Mouse (Mus musculus) cerebellum, postnatal 4 days (tissue): ENCODE measurements around the gene Tmem125.
"Not testable (repeated sequence)": the region's sequence is repeated elsewhere in the genome, so short reads cannot be mapped to it uniquely, and the experiment has no call there.

ENCODE experiments used
- DNase-seq, 2 experiments: peaks; one replicate each; pipeline ENCODE4 v3.0.0; 2022; ENCODE audit warnings: low spot score in 2 of 2, mixed read lengths in 1 of 2

Gene Tmem125

DNA sequence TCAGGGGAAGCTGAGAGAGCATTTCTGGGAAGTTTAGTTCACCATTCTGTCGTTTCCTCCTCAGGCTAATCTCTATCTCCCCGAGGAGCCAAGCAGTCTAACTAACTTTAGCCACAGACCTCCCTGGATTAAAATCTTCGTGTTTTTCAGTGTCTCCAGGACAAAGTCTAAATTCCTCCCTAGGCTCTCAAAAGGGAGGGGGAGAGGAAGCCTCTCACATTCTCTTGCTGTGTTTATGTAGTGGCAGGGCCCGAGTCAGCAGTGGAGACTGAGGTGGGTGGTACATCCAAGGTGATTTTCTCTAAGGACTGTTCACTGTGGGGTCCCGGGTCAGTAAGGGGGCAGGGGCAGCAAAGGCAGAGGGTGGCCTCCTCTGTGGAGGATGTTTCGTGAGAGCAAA is 6.0 kb downstream of the Tmem125 start:
- DNase-seq, result no peak

DNA sequence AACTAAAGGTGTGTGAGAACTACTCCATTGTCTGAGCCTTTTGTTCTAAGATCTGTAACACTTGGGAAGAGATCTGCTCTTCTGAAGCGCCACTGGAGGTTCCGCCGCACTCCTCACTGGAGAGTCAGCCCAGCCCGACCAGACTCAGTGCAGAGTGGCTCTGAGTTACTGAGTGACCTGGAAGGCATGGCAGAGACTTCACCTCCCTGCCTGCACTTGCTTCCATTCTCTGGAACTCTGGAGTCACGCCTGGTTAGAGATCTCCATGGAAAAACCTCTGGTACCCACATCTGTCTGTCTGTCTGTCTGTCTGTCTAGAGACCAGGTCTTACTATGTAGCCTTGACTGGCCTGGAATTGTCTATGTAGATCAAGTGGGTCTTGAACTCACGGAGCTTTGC is 8.2 kb downstream of the Tmem125 start:
- DNase-seq, result no peak

DNA sequence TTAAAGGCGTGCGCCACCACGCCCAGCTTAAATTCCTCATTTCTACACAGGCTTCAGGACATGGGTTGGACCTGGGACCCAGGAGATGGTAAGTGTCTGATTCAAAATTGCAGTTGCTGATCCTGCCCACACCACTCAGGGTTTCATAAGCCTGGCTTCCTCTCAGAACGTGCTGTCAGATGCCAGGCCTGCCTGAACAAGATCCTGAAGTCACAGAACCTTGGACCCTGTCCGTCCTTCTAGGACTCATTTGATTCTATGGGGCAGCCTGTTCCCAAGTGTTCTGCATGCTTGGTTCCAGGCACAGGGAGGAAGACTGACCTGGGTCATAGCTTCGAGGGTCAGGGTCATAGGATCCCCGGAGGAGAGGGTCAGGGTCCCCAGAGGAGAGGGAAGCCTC is 10.2 kb downstream of the Tmem125 start:
- DNase-seq, result no peak

DNA sequence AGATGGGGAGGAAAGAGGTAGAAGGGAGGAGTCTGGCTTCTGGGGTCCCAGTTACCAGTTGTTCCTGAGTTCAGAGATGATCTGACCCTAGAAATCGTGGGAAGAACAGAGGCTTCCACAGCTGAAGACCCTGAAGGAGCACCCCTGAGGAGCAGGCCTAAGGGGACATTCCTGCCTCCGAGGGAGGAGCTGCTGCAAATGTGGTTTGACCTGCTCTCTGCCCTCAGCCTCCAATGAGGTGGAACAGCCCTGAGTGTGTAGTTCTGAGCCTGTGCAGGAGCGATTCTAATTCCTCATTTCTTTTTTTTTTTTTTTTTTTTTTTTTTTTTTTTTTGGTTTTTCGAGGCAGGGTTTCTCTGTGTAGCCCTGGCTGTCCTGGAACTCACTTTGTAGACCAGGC is 10.7 kb downstream of the Tmem125 start:
- DNase-seq, result no peak

DNA sequence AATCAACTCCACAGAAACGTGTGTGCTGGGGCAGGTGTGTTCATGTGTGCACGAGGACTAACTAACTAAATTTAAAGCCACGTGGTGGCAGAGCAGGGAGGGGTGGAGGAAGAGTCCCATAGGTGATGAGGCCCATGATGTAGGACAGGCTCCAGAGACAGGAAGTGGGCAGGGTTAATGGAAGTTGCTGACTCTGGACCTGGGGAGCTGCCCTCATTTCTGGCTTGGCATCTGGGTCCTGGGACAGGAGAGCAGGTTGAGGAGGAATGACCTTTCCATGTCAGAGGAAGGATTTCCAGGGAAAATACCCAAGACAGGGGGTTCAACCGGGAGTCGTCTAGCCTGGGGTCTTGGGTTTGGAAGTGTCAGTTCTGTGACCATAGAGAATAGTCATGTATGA is 11.2 kb downstream of the Tmem125 start:
- DNase-seq, result no peak

DNA sequence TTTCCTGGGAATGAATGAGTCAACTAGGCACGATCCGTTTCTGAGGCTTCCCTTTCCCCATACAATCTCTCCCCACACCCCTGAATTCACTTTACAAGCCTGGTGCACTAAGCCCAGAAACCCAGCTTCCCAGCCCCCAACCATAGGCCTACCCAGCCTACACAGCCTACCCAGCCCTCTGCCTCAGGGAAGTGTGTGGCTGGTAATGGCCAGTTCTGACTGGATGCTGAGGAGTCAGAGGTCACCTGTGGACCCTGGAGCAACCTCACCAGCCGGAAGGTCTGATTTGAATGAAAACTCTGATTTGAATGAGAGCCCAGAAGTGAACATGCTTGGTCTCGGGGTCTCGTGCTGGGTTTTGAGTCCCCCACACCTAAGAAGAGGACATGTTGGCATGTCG is 16.1 kb downstream of the Tmem125 start:
- no peak for DNase-seq

DNA sequence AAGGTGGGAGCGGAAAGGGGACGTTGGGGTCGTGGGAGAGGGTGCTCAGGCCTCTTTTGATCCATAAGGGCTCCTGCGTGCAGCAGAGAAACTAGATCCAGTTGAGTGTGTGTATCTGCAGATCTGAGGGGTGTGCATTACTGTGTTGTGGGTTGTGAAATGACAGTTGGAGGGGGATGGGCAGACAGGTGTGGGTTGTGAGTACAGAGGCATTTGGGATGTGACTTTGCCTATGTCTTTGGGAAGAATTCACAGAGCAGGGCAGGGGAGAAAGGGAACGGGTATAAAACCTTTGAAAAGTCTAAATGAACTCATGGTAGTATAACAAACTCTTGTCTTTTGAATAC is 16.5 kb downstream of the Tmem125 start:
- DNase-seq, result no peak

DNA sequence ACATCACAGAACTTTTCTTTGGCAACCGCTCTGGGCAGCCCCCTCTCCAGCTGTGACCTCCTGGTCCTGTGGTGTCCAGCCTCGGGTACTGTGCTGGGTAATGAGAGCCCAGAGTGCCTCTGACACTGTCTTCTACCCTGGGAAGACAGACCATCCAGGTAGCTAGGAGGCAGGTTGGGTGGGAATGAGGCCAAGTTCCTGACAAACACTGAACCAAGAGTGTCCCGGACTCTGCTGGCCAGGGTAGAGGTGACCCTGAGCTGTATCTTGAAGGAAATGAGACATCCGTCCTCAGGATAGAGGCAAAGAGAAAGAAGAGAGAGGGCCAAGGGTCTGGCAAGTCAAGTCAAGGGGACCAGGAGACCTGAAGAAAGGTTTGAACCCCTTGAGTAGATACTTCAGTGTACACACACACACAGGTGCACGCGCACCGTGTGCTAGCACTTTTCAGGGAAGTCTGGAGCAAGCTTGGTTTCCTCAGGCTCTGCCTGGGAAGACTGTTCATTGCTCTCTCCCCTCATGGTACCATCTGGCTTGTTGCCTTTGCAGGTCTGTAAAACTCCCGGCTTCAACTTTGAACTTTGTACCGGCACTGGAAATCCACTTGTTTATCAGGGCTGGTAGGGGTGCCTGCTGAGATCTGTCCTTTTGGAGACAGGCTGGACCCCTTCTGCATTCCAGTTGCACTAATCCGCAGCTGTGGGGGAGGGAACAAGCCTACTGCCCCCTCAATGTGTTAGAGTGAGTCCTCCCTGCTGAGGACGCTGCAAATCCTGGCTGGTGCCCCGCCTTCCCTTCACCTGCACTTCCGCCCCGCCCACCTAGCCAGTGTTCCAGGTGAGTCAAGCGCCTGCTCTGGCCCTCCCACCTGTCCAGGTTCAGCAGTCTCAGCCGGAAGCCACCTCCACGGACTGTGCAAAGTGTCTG is 17.2 kb downstream of the Tmem125 start, which contains the start of gene 2610528J11Rik:
Gene 2610528J11Rik, plus strand, starts transcription at position 592 of the 927 bp plus-strand sequence.
- no peak for DNase-seq

DNA sequence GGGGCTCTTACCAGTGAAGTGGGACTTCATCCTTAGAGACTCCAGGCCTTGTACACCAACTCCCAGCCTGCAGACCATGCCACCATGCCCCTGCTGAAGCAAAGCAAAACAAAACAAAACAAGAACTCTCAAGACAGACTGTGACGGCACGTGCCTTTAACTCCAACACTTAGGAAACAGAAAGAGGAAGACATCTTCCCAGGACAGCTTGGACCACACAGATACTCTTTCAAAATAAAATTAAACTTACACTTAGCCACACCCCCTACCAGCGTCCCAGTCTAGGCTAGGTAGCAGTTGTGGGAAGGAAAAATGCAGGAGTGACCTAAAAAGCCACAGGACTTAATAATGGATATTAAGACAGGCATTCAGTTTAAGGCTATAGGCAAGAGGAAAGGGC is 18.1 kb downstream of the Tmem125 start:
- DNase-seq, result no peak

DNA sequence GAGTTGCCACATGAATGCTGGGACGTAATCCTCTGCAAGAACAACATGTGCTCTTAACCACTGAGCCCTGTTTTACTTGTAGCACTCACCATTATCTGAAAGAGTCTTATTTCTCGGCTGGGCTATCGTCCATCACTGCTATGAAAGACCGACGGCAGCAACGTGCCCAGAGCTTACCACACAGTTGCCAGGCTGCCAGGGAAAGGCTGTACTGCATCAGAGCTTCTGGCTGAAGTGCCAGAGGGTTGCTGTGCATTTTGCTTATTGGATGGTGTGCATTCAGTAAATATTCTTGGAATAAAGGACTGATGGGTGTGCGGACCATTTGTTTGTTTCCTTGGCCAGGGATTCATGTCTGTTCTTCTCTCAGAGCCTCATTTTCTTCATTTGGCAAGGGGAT is 19.9 kb downstream of the Tmem125 start:
- no peak for DNase-seq

DNA sequence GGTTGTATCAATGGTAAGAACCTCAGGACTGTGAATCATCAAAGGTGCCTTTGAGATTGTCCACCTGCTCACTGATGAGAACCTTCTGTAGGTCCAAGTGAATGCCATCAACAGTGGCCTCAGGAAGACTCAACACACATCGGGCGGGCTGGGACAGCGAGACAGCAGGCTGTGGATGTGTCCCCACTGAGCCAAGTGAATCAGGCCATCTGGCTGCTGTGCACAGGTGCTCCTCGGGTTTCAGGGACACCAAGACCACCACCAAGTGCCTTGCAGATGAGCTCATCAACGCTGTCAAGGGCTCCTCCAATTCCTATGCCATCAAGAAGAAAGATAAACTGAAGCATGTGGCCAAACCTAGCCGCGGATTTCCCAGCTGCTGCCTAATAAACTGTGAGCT is 21.6 kb downstream of the Tmem125 start:
- no peak for DNase-seq

DNA sequence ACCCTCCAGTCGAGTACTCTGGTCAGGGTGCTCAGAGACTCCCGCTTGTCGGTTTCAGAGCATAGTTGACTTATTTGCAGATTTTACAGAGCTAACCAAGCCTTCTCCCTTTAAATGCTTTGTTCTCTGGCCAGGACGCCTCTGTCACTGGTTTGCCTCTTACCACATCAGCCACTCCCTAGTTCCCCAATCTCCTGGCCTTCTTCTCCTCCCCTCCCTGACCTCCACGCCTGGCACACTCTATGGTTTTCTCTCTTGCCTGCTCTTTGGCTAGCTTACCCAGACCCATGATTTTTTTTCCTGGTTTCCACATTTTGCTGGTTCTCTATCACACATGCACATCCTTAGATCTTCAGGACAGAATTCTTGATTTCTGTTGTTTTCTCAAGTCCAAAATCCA is 25.6 kb downstream of the Tmem125 start:
- no peak for DNase-seq

DNA sequence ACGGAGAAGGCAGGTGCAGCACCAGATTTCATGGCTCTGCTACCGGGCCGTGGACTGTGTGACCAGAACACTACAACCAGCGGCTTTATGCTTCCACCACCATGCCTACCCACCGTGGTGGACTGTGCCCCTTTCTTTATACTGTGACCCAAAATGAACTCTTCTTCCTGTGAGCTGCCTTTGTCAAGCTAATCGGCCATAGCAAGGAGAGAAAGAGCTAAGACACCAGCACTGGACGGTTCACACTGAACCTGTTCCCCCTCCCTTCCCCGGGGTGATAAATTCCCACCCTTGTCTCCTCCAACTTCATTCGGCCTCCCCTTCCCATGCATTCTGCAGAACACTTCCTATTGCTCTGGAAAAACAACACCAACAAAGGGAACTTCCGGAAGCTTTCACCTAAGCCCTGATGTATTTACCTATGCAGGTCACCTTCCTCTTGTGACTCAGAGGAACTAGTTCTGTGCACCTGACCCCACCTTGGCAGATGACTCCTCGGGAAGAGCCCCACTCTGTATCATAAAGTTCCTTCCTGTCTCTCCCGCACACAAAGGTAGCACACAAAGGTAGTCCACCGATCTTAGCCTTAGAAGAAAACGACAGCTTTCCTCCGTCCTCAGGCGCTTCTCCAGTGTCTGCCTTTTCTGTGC is 26.2 kb downstream of the Tmem125 start:
- no peak for DNase-seq

DNA sequence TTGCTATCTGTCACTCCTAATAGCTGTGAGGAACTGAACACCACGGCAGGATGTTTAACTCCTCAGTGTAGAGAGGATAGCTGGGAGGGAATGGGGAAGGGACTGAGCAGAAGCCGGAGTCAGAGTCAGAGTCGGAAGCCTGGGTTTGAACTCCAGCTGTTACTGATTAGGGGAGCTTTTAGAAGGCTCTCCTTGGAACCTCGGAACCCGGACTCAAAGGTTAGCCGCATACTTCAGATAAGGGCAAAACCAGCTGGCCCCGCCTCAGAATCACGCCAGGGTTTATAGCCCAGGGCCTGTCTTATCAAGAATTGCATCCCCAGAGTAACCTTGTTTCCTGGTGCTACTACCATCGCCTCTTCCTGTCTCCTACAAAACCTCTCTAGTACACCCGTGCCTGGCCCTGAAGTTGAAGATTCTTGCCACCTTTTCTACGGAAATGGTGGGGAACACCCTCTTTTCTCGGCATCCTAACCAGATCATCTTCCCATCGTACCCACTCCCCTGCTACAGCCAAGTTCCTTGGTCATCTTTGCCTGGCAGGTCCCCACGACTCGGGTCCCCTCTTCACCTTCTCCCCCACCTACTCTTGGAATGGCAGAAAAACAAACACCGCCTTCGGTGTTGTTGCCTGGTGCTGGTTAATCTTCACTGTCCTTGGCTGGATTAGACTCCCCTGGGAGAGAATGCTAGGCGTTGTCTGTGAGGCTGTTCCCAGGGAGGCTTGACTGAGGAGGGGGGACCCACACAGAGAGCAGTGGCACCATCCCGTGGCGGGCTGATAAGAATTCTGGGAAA is 26.9 kb downstream of the Tmem125 start:
- DNase-seq, result no peak

DNA sequence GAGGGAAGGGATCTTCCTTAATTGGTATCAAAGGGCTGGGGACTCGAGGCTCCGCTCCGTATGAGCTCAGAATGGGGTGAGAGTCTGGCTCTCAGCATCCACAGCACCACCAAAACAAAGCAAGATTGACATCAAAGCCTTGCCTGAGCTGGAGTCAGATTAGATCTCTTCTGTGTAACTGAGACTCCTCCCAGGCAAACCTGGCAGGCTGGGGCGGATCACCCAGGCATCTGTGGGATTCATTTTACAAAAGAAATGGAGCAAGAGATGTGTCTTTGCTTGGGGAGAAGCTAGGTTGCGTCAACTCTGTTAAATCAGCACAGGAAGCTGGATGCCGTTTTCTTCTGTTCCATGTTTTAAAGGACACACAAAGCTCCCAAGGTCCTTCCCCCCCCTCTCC is 34.8 kb downstream of the Tmem125 start:
- no peak for DNase-seq

DNA sequence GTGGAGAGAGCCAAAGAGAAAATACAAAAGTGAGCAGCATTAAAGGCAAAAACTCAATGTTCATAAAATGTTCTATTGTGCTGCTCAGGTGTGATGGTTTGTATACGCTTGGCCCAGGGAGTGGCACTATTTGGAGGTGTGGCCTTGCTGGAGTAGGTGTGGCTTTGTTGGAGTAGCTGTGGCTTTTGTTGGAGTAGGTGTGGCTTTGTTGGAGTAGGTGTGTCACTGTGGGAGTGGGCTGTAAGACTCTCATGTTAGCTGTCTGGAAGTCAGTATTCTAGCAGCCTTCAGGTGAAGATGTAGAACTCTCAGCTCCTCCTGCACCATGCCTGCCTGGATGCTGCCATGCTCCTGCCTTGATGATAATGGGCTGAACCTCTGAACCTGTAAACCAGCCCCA is 36.7 kb downstream of the Tmem125 start:
- DNase-seq, result not testable (repeated sequence)

DNA sequence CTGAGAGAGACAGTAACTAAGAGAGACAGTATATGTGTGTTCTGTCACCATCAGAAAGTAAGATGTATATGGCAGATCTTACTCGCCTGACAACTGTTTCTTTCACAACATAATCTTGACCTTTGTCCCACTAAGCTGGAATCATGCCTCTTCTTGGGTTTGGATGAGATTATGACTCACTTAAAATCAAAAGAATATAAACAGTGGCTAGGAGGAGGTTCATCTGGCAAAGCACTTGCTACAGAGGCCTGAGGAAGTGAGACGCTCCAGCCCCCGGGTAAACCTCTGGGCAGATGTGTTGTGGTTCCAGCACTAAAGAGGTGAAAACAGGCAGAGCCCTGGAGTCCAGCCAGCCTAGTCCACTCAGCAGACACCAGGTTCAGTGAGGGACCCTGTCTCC is 38.3 kb downstream of the Tmem125 start:
- no peak for DNase-seq

DNA sequence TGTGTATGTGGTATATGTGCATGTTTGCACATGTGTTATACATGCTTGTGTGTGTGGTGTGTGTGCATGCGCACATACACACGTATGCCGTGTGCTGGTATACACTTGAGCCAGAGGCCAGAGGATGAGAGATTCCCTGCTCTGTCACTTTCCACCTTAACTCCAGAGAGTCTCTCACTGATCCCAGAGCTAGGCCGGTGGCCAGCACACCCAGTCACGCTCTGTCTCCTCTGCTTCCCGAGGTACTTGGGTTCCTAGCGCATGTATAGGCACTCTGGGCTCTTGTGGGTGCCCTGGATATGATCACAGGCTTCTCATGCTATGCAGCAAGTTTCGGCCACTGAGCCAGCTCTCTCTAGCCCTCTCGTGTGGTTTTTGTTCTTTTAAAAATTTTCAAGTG is 43.1 kb downstream of the Tmem125 start:
- DNase-seq, result no peak

DNA sequence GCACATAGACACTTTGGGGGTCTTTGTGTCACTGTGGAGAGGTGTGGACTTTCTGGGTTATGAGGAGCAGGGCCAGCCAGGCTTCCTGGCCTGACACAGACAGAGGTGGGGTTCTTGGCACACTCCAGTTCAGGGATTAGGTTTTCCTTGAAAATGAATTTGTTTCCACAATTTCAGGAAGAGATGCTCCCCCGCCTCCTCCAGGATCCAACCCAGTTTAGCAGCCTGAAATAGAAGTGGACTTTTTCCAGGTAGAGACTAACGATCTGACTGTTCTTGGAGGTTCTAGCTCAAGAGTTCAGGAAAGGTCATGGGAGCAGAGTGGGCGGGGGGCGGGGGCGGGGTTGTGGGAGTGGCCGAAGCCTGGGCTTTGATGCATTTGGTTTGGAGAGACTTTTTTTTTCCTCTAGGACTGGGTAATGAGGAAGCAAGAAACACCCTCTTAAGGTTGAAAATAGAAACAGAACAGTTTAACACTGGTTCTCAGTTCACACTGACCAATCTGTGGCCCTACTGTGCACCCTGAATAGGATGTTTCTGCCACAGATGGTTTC is 43.6 kb downstream of the Tmem125 start:
- no peak for DNase-seq
